Mouse (Mus musculus) CD4-positive helper T cell, adult 2 months (primary cell): ENCODE results near the gene Defb33.

ENCODE experiments used
- DNase-seq: peaks from one replicate; pipeline ENCODE4 v3.0.0-alpha.2; 2012; ENCODE audit warnings: low read depth, missing footprints, low spot score

The Defb33 gene

DNA sequence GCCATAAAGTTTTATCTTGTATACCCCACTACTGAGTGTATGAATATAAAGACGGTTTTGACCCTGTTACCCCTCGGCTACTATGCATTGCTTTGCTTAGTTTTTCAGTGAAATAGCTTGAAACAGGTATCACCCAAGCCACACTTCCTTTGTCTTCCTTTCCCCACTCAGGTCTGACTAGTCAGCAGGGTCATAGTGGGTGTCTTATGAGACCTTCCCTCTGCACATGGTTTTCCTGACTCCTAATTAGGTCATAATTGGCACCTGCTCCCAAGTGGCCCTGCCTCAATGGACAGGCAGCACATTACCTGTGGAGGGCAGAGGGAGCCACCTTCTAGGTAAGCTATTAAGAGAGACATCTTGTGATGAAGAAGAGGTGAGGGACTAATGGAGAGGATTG is at the start of gene Defb33:
Gene Defb33, plus strand, starts transcription at position 301 of the 400 bp plus-strand sequence.
- no peak for DNase-seq

DNA sequence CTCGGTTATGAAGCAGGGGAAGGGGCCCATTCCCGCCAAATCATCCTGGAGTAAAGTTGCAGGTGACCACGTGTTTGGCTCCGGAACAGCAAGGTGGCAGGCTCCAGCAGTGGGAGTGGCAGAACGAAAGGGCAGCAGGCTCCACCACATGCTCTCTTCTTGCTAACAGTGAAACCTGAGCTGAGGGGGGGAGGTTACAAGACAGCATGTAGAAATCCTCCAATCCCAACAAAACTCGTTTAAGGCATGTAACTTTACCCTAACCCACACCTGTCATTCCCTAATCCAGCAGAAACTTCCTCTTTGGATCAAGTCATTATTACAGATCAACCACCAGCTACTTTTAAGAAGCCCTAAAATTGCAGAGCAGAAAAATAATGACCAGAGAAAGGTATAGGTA is 17.9 kb upstream of the Defb33 start:
- no peak for DNase-seq

DNA sequence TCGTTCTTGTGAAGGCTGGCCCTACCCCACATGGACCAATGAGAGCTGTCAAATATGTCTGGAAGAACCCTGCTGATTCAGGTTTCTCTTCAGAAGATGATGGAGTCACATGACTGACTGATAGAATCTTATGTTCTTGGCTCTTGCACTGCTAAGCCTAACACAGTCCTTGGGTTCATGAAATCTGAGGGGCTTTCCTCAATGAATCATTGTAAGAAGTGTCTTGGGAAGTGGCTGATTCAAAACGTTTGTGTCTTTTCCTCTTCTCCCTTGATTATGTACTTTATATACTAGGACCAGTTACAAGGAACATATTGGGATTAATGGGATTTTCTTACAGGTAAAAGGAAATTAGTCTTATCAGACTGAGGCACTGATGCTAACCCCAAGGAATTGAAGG is 10.1 kb downstream of the Defb33 start, which contains the start of gene Gm15056:
Gene Gm15056, minus strand, starts transcription at position 101 of the 400 bp plus-strand sequence.
- DNase-seq, result no peak

DNA sequence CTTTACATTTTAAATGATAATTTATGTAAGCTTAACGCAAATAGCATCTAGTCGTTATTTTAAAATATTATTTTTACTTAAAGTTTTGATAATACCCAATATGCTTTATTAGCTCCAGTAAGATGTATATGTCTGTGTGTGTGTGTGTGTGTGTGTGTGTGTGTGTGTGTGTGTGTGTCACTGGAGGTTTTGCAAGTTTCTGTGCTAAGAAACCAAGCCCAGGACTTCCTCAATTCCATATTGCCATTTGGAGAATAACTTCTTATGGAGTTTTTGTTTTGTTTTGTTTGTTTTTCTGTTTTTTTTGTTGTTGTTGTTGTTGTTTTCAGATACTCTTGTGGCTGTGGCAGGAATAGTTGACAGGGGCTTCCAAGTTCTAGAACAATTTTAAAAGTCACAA is 14.7 kb downstream of the Defb33 start:
- no peak for DNase-seq

DNA sequence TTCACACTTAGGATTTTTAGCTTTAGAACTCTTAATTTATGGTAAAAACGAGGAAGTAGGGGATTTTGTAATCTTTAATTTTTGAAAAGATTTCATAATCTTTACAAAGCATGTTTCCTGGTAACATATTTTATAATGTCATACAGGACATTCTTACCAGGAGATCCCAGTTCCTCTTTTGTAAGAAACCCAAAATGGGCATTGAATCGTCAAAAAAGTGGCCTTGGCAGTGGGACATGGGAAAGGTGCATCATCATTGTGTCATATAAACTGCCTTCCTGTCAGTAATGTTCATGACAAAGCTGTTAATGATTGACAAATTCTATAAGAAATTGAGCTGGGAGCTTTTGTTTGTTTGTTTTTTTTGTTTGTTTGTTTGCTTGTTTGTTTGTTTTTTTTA is 15.8 kb downstream of the Defb33 start:
- DNase-seq, result no peak

DNA sequence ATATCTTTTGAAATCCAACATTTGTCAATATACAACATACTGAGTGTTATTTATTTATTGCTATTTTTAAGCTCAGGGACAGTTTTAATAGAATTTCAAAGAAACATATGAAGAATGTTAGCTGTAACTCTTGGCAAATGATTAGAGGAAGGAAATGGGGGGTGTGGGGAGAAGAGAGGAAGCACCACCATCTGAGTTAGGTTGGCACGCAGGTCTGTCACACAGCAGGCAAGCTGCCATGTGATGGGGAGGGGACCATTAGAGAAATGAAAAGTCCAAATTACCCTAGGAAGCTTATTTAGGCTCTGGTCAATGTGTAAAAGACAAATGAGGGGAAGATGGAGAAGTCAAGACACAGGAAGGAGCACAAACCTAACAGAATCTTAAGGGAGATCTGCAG is 19.8 kb downstream of the Defb33 start:
- DNase-seq, result no peak

DNA sequence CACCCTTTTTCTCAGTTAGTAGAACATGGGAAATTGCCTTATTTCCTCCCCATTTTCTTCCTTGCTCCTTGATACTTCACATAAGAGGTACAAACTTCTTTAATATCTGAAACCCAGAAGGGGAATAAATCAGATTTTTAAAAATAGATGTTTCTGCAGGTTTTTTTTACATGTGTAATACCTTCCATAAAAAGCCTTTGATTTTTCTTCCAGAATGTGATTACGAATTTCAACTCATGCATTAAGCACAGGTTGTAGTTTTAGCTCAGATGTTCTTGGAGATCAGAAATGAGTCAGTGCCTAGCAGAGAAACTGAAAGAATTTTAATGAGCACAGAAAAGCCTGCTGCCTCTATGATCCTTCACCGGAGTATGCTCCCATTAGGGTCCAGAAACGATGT is 29.5 kb downstream of the Defb33 start, which contains the start of gene Gm6040:
Gene Gm6040, minus strand, starts transcription at position 101 of the 400 bp plus-strand sequence.
- no peak for DNase-seq

DNA sequence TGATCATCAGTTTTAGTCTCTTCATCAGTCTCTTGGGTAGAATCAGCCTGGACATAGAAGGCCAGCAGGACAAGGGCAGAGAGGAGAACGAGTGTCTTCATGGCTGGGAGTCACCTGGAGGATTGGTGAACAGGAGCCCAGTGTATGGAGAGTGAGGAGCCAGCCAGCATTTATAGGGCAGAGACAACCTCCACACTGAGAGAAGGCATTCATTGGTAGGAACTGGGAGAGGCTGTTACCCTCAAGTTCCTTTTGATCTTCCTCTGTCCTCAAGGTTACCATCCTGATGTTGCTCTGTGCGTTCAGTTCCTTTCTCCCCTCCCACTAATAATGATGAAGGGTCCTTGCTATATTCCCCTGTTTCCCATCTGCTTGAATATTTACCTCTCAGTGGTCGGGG is 52.1 kb downstream of the Defb33 start, which contains the start of gene AY761185:
Gene AY761185, minus strand, starts transcription at position 101 of the 400 bp plus-strand sequence.
- no peak for DNase-seq
